Mouse (Mus musculus) lung, postnatal 0 days (tissue): ENCODE data around the gene Ifnar1. TPM values are rescaled to one million over a fixed set of nuclear protein-coding genes. Genes with fewer than 3 reads are reported as not detected.
A peak's percentile ranks its signal among the peaks of the same experiment; 100 is the strongest.

Source experiments
- ATAC-seq: fragments of 200-750 bp; cut with Nextera tagmentation; 2 replicates; pipeline ENCODE4 v1.8.0; 2017; ENCODE audit warnings: moderate library complexity
- DNase-seq: peaks from one replicate; pipeline ENCODE4 v3.0.0-alpha.2; 2016; ENCODE audit warnings: low spot score
- H3K27ac ChIP-seq: fragments of 300-500 bp; sonication (generic); 2 replicates; pipeline ENCODE4 v1.5.1; 2014; ENCODE audit warnings: antibody characterized with exemption, mild to moderate bottlenecking, low read length, mixed read lengths
- H3K27me3 ChIP-seq: fragments of 300-500 bp; sonication (generic); replicated peaks from 2 replicates; pipeline ENCODE4 v1.6.1; 2014; ENCODE audit warnings: low read length, mixed read lengths; ENCODE audit not compliant: insufficient read depth
- H3K36me3 ChIP-seq: fragments of 300-500 bp; sonication (generic); 2 replicates; pipeline ENCODE4 v1.6.1; 2014; ENCODE audit warnings: low read length, mixed read lengths; ENCODE audit not compliant: insufficient read depth
- H3K4me1 ChIP-seq: fragments of 300-500 bp; sonication (generic); 2 replicates; pipeline ENCODE4 v1.6.1; 2014; ENCODE audit warnings: antibody characterized with exemption, low read depth, low read length, mixed read lengths; ENCODE audit not compliant: insufficient read depth
- H3K4me2 ChIP-seq: fragments of 300-500 bp; sonication (generic); replicated peaks from 2 replicates; pipeline ENCODE4 v1.6.1; 2014; ENCODE audit warnings: low read depth, mild to moderate bottlenecking, low read length, moderate library complexity, mixed read lengths
- H3K4me3 ChIP-seq: fragments of 300-500 bp; sonication (generic); 2 replicates; pipeline ENCODE4 v1.5.1; 2014; ENCODE audit warnings: low read depth, low read length
- H3K9ac ChIP-seq: fragments of 300-500 bp; sonication (generic); replicated peaks from 2 replicates; pipeline ENCODE4 v1.6.1; 2014; ENCODE audit warnings: low read depth, mild to moderate bottlenecking
- H3K9me3 ChIP-seq: fragments of 300-500 bp; sonication (generic); 2 replicates; pipeline ENCODE4 v1.6.1; 2016; ENCODE audit warnings: low read length, mixed read lengths
- CTCF ChIP-seq: IDR thresholded peaks from 2 replicates; pipeline ENCODE4 v1.5.1; 2016; ENCODE audit warnings: antibody characterized with exemption, mild to moderate bottlenecking
- EP300 ChIP-seq: IDR thresholded peaks from 2 replicates; pipeline ENCODE4 v1.6.1; 2016; ENCODE audit warnings: antibody characterized with exemption, mild to moderate bottlenecking, control low read depth
- WGBS: fragments of 180-500 bp; shearing (Covaris S2); extraction: QIAGEN DNeasy Blood & Tissue Kit; methylation state at CpG from one replicate; pipeline ENCODE4 v1.1.7; 2014; 5-methylcytosine and 5-hydroxymethylcytosine counted together
- microRNA-seq: library from miRNA; unstranded; fragments of <30 nt; microRNA quantifications from one replicate; pipeline ENCODE4, GENCODE M21; 2016
- polyA plus RNA-seq: library from polyadenylated mRNA; unstranded; fragments of >200 nt; fragmentation: Nextera tagmentation; extraction: Ambion mirVana; gene quantifications from 2 replicates; pipeline ENCODE4 v1.2.1, GENCODE M21; 2015

Gene Ifnar1
- polyA plus RNA-seq, 1 experiment from 2014 or later, result 40.3 TPM

DNA sequence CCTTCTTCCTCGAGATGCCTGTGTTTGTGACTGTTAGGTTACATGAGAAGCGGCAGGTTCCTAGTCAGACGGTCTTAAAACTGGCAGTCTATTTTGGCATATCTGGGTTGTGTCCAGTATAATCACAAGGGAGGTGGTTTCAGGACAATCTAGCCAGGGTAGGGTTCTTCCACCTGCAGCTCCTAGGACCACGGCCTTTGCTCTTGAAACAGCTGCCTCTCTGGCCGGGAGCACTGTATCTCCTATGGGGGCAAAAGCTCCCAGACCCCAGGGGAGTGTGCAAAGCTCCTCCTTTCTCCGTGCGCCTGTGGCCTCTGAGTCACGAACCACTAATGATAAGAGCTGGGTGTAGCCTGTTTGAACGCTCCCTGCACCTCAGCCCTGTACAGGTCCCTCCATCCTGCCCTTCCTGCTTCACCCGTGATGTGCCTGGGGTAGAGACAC, 66.1 kb downstream of the Ifnar1 start:
- no peaks in the 10 kb centered on the region for H3K27me3 ChIP-seq
- peaks cover 26% of the 10 kb centered on the region for H3K4me1 ChIP-seq
- peaks cover 9% of the 10 kb centered on the region; the same call in 1 of the 2 replicates for H3K36me3 ChIP-seq
- 57% methylated on average over 10 of the region's 10 CpGs for WGBS
- H3K9ac ChIP-seq, result no peak overlapping the region
- no peak overlapping the region for H3K4me3 ChIP-seq
- H3K4me2 ChIP-seq, result no peak overlapping the region
- no peak for TF ChIP-seq CTCF
- TF ChIP-seq EP300, result no peak; the same call in 1 of the 2 replicates
- no peaks in the 10 kb centered on the region for H3K9me3 ChIP-seq
- peak overlapping the region; percentile 76 for H3K27ac ChIP-seq
- ATAC-seq (peak; percentile 74), DNase-seq (peak; percentile 83)

- peaks cover 20% of the 10 kb centered on the region for H3K4me1 ChIP-seq
Observed at GRCm38 (mm10) chr16:91552072-91552471, 67.0 kb downstream of the Ifnar1 start.

DNA sequence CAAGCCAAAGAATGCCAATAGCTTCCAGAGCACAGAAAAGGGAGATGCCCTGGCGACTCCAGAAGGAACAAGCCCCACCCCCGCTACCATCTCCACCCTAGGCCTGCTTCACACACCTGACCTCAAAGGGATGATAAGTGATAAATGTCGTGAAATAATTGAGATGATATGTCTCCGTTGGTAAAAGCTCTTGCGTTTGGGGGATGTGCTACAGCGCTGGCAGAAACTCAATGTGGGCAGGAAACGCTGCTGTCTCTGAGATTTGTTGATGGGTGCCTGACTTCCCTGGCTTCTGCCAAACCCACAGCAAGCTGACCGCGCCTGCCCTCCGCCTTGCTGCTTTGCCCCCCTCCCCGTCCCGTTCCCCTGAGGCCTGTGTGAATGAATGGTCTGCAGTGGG, 68.6 kb downstream of the Ifnar1 start:
- peak overlapping the region; percentile 19 for H3K4me2 ChIP-seq
- H3K4me3 ChIP-seq, result no peak overlapping the region
- 37% methylated on average over 12 of the region's 12 CpGs for WGBS
- DNase-seq, result peak; percentile 77
- H3K9me3 ChIP-seq, result no peaks in the 10 kb centered on the region
- H3K4me1 ChIP-seq, result peaks cover 16% of the 10 kb centered on the region
- no peak overlapping the region for H3K9ac ChIP-seq
- no peaks in the 10 kb centered on the region for H3K27me3 ChIP-seq
- H3K27ac ChIP-seq, result 0 out of 2 replicates have a peak overlapping the region, but pooled peaks have one; percentile 38
- H3K36me3 ChIP-seq, result peaks cover 15% of the 10 kb centered on the region; the same call in 1 of the 2 replicates
- ATAC-seq, result peak; percentile 35
- TF ChIP-seq EP300 (no peak), CTCF (no peak)

More at GRCm38 (mm10) chr16:91552072-91552471, 67.0 kb downstream of the Ifnar1 start:
- WGBS, result 48% methylated on average over 9 of the region's 9 CpGs
- Histone ChIP-seq H3K27me3 (no peaks in the 10 kb centered on the region), H3K9ac (no peak overlapping the region), H3K9me3 (no peaks in the 10 kb centered on the region), H3K4me2 (no peak overlapping the region), H3K36me3 (peaks cover 15% of the 10 kb centered on the region; the same call in 1 of the 2 replicates), H3K27ac (no peak overlapping the region), H3K4me3 (no peak overlapping the region)
- ATAC-seq (no peak), DNase-seq (no peak)
- TF ChIP-seq EP300 (no peak), CTCF (no peak)

- H3K4me2 ChIP-seq, result no peak overlapping the region
- no peak for TF ChIP-seq CTCF
- no peak for TF ChIP-seq EP300
- H3K9ac ChIP-seq, result no peak overlapping the region
- H3K27ac ChIP-seq, result no peak overlapping the region
- WGBS, result 85% methylated on average over 8 of the region's 8 CpGs
- H3K36me3 ChIP-seq, result peaks cover 15% of the 10 kb centered on the region; the same call in 1 of the 2 replicates
- no peak overlapping the region for H3K4me3 ChIP-seq
- DNase-seq (no peak), ATAC-seq (no peak)
- peaks cover 8% of the 10 kb centered on the region; the same call in 1 of the 2 replicates for H3K4me1 ChIP-seq
- no peaks in the 10 kb centered on the region for H3K9me3 ChIP-seq
- H3K27me3 ChIP-seq, result no peaks in the 10 kb centered on the region
Observed at GRCm38 (mm10) chr16:91555017-91555605, 70.1 kb downstream of the Ifnar1 start.

GRCm38 (mm10) chr16:91556659-91557058, 71.6 kb downstream of the Ifnar1 start:
- no peaks in the 10 kb centered on the region for H3K27me3 ChIP-seq
- no peak overlapping the region for H3K4me3 ChIP-seq
- H3K4me1 ChIP-seq, result peaks cover 8% of the 10 kb centered on the region; the same call in 1 of the 2 replicates
- peaks cover 15% of the 10 kb centered on the region; the same call in 1 of the 2 replicates for H3K36me3 ChIP-seq
- DNase-seq (no peak), ATAC-seq (no peak)
- WGBS, result 72% methylated on average over 15 of the region's 15 CpGs
- H3K4me2 ChIP-seq, result no peak overlapping the region
- H3K9ac ChIP-seq, result no peak overlapping the region
- H3K9me3 ChIP-seq, result no peaks in the 10 kb centered on the region
- no peak overlapping the region for H3K27ac ChIP-seq
- TF ChIP-seq EP300 (no peak), CTCF (no peak)

Small RNAs within 50 kb of the gene (microRNA-seq; reads per million reads assigned to microRNA genes)
- not detected for gene Mir6367

Other genes with a start within 250 kb of the Ifnar1 start
- not detected in 2 replicates for gene Olig1, start 215.5 kb upstream of the Ifnar1 start, polyA plus RNA-seq
- gene Ifnar2, start 112.5 kb upstream of the Ifnar1 start, polyA plus RNA-seq, result 94.1 and 104 TPM in 2 replicates
- gene Gm21970, start 93.5 kb upstream of the Ifnar1 start, polyA plus RNA-seq, result 0.45 TPM in 1 of 2 replicates, not detected in the other
- gene Il10rb, start 79.1 kb upstream of the Ifnar1 start, polyA plus RNA-seq, result 90.5 and 106 TPM in 2 replicates
- 64.4 and 78.1 TPM in 2 replicates for gene Ifngr2, start 61.8 kb downstream of the Ifnar1 start, polyA plus RNA-seq
- gene Tmem50b, start 112.6 kb downstream of the Ifnar1 start, polyA plus RNA-seq, result 160 and 169 TPM in 2 replicates
- 6.1 and 6.2 TPM in 2 replicates for gene Dnajc28, start 133.8 kb downstream of the Ifnar1 start, polyA plus RNA-seq
- gene Gart, start 161.7 kb downstream of the Ifnar1 start, polyA plus RNA-seq, result 27.3 and 30.9 TPM in 2 replicates
- gene Son, start 162.3 kb downstream of the Ifnar1 start, polyA plus RNA-seq, result 132 and 143 TPM in 2 replicates
- gene Donson, start 203.5 kb downstream of the Ifnar1 start, polyA plus RNA-seq, result 6.0 and 8.0 TPM in 2 replicates
- 59.3 and 64.8 TPM in 2 replicates for gene Cryzl1, start 243.7 kb downstream of the Ifnar1 start, polyA plus RNA-seq
- 9.7 and 12.1 TPM in 2 replicates for gene Itsn1, start 244.0 kb downstream of the Ifnar1 start, polyA plus RNA-seq